Mouse (Mus musculus): ENCODE measurements around the gene Runx1.
A peak's percentile ranks its signal among the peaks of the same experiment; 100 is the strongest.

DNA sequence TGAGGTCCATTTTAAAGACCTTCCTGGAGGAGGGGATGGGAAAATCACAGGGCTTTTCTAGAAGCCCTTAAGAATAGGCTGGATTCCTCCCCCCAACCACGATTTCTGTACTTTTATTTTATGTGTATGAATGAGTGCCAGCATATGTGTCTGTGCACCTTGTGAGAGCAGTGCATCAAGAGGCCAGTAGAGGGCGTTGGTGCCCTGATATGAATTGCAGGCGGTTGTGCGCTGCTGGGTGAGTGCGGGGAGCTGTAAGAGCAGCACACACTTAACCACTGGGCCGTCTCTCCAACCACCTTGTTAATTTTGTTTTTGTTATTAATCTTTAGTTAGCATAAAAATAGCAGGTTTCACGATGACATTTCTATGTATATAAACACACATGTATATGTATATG, 26.0 kb downstream of the Runx1 start:
- TF ChIP-seq EP300 (IDR thresholded peaks at IDR 0.05; ENCODE audit: low read depth) (no peak), CTCF (IDR thresholded peaks at IDR 0.05; ENCODE audit: low read depth) (peak; percentile 48)

Measured in liver, postnatal 0 days (tissue).